Mouse (Mus musculus) layer of hippocampus, adult 9-11 months (tissue): ENCODE data around the gene Olfr480.

ENCODE experiments used
- DNase-seq: peaks from one replicate; pipeline ENCODE4 v3.0.0; 2022

Gene Olfr480

DNA sequence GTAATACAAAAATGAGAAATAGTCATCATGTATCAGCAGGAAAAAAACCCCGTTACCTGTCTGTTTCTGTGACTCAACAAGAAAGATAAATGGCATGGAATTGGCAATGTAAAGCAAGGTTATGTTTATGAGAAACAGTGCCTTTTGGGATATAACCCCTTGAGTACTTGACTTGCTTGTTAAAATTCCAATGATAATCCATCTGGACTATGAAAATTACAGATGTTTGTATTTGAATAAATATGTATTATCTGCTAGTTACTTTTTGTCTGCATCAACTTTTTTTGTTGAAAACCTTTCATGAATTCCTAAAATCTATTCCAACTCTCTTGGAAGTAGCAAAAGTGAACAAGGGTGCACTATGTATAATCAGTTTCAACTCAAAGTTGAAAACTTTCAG, at the start of gene Olfr480:
Olfr480 (minus strand) TSS at position 101 of the 400 bp plus-strand sequence.
- DNase-seq: no peak

GRCm38 (mm10) chr7:108100549-108100948, 33.4 kb upstream of the Olfr480 start, which contains the start of gene Olfr483:
Gene Olfr483 (plus strand): TSS chr7:108100849.
- DNase-seq: no peak

GRCm38 (mm10) chr7:108097486-108097885, 30.3 kb upstream of the Olfr480 start, which contains the start of gene Olfr482:
Gene Olfr482 (minus strand): TSS chr7:108097586.
- DNase-seq: no peak

DNA sequence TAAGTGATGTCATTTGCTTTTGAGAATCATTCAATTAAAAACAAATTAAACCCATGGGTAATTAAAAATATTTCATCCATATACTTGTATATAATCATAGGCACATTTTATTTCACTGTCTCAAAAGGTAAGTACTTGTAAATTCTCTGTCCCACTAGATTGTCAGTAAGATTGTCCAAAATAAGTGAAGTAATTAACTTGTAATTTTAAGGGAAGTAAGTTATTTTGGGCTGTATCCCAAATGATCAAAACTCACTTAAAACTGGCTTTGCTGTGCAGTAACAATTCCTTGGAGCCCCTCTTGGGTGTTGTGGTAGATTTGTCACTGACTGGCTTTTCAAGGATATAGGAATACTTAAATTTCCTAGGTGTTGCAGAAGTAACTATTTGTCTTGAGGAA, 12.4 kb upstream of the Olfr480 start, which contains the start of gene Olfr481:
Olfr481 (plus strand) TSS at position 301 of the 400 bp plus-strand sequence.
- no peak for DNase-seq

GRCm38 (mm10) chr7:108050393-108050792, 16.8 kb downstream of the Olfr480 start, which contains the start of gene Olfr479:
Gene Olfr479 (plus strand): TSS chr7:108050693.
- DNase-seq: no peak

DNA sequence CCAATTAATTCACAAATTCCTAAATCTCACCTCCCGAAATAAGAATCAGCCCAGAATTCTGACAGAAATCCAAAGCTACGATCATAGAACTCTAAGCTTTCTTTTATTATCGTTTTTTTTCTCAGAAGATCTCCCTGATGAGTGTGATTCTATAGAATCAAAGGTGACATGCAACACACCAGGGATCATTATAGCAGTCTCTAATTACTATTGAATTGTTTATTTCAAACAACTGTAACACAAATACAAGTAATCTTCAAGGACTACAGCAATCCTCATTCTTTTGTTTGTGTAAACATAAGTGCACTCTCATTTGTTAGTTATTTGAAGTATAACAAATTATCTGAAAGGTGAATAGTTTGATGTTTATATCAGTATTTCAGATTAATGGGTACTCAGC, 33.3 kb downstream of the Olfr480 start, which contains the start of gene Olfr478:
Olfr478 (minus strand) TSS at position 101 of the 400 bp plus-strand sequence.
- DNase-seq: no peak
